Mouse (Mus musculus): Measurements from ENCODE around the gene Gm20388. TPM values are rescaled to one million over a fixed set of nuclear protein-coding genes. Genes with fewer than 3 reads are reported as not detected.

Gm20388 gene
- polyA plus RNA-seq, 1 experiment = 18.7 TPM

- peak within 1 kb of the TSS; percentile 85 for H3K27ac ChIP-seq (ENCODE audit: insufficient read depth, low read length)
Measured at GRCm38 (mm10) chr8:123477737-123478258, 3567.2 kb downstream of the Gm20388 start, which contains the start of gene Afg3l1. Gene Afg3l1 (plus strand): TSS chr8:123477903.

GRCm38 (mm10) chr8:123478456-123479218 is 3568.0 kb downstream of the Gm20388 start:
- DNase-seq = peak in 1 of 2 experiments; percentile 24
- TF ChIP-seq POLR2A (IDR thresholded peaks at IDR 0.05; ENCODE audit: borderline replicate concordance, insufficient read depth, low read length) = no peak
- TF ChIP-seq CTCF (IDR thresholded peaks at IDR 0.05; ENCODE audit: borderline replicate concordance, insufficient read depth, low read depth, low read length) = no peak
- WGBS = 26% methylated on average over 16 of the region's 16 CpGs
- Histone ChIP-seq H3K27me3 (ENCODE audit: control insufficient read depth, insufficient read depth, low read length) (no peaks in the 10 kb centered on the region), H3K4me1 (ENCODE audit: control insufficient read depth, insufficient read depth, low read length) (peaks cover 10% of the 10 kb centered on the region; the same call in 1 of the 2 replicates), H3K27ac (ENCODE audit: insufficient read depth, low read length) (peak overlapping the region; percentile 85; the same call in 1 of the 2 replicates), H3K4me3 (replicated peaks; ENCODE audit: insufficient read depth, low read depth, low read length) (peak overlapping the region; percentile 92)

More at GRCm38 (mm10) chr8:123477737-123478258, 3567.2 kb downstream of the Gm20388 start, which contains the start of gene Afg3l1:
- peak; percentile 95 to 97 for DNase-seq
- peak within 1 kb of the TSS; percentile 92 for H3K4me3 ChIP-seq (replicated peaks; ENCODE audit: insufficient read depth, low read depth, low read length)
- no peak for TF ChIP-seq CTCF (IDR thresholded peaks at IDR 0.05; ENCODE audit: borderline replicate concordance, insufficient read depth, low read depth, low read length)
- TF ChIP-seq POLR2A (IDR thresholded peaks at IDR 0.05; ENCODE audit: borderline replicate concordance, insufficient read depth, low read length) = peak; percentile 74
- peaks cover 10% of the 10 kb centered on the region; the same call in 1 of the 2 replicates for H3K4me1 ChIP-seq (ENCODE audit: control insufficient read depth, insufficient read depth, low read length)
- no peaks in the 10 kb centered on the region for H3K27me3 ChIP-seq (ENCODE audit: control insufficient read depth, insufficient read depth, low read length)
- under 1% methylated on average over 58 of the region's 58 CpGs for WGBS

DNA sequence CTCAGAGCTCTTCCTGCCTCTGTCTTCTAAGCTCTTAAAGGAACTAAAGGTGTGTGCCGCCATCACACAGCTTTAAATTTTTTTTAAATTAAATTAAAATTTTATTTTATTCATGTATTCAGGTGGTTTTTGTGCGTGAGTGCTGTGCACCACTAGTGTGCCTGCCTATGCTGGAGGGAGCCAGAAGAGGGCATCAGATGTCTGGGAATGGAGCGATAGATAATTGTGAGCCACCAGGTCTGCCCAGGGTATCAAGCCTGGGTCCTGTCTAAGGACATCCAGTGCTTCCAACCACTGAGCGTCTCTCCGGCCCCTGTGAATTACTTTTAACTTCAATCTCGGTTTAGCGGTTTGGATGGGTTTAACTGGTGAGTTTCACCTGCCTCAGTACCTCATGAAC is 3572.0 kb downstream of the Gm20388 start:
- no peak for TF ChIP-seq POLR2A (IDR thresholded peaks at IDR 0.05; ENCODE audit: borderline replicate concordance, insufficient read depth, low read length)
- peak; percentile 53; the same call in 1 of the 2 replicates for TF ChIP-seq CTCF (IDR thresholded peaks at IDR 0.05; ENCODE audit: borderline replicate concordance, insufficient read depth, low read depth, low read length)
- DNase-seq = no peak
- 85% methylated on average over 7 of the region's 7 CpGs for WGBS

DNA sequence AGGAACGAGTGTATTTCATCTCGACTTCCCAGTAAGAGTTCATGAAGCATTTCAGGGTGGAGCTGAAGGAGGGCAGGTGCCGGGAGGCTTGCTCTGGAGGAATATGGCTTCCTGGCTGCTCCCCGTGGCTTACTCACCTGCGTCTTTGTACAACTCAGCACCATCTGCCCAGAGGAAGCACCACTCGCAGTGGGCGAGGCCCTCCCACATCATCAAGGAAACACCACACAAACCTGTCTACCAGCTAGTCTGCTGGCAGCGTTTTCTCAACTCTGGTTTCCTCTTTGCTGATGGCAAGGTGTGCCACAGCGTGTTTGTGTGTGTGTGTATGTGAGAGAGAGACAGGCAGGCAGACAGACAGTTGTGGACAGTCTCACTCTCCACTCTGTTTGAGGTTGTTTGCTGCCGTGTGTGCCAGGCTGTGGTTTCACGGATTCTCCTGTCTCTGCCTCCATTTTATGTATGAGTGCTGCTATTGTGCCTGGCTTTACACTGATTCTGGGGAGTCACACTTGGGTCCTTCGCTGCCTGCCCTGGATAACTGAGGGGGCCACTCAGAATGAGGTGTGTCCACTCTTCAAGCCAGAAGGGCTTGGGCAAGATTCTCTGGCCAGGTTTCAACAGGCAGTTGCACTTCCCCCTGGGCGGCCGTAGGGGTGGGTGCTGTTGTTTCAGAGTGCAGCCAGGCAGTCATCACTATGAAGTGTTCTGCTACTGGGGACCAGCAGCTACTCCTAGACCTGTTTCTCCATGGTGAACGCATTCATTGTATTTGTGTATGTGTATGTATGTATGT is 3580.8 kb downstream of the Gm20388 start:
- H3K4me1 ChIP-seq (ENCODE audit: control insufficient read depth, insufficient read depth, low read length) = no peaks in the 10 kb centered on the region
- 87% methylated on average over 15 of the region's 15 CpGs for WGBS
- TF ChIP-seq CTCF (IDR thresholded peaks at IDR 0.05; ENCODE audit: borderline replicate concordance, insufficient read depth, low read depth, low read length) (no peak), POLR2A (IDR thresholded peaks at IDR 0.05; ENCODE audit: borderline replicate concordance, insufficient read depth, low read length) (no peak)
- DNase-seq = no peak
- no peaks in the 10 kb centered on the region for H3K27me3 ChIP-seq (ENCODE audit: control insufficient read depth, insufficient read depth, low read length)
- H3K4me3 ChIP-seq (replicated peaks; ENCODE audit: insufficient read depth, low read depth, low read length) = no peak overlapping the region
- no peak overlapping the region for H3K27ac ChIP-seq (ENCODE audit: insufficient read depth, low read length)

More for the DNA sequence above, 3572.0 kb downstream of the Gm20388 start:
- Histone ChIP-seq H3K4me1 (ENCODE audit: control insufficient read depth, insufficient read depth, low read length) (peaks cover 6% of the 10 kb centered on the region; the same call in 1 of the 2 replicates), H3K4me3 (replicated peaks; ENCODE audit: insufficient read depth, low read depth, low read length) (no peak overlapping the region), H3K27ac (ENCODE audit: insufficient read depth, low read length) (no peak overlapping the region), H3K27me3 (ENCODE audit: control insufficient read depth, insufficient read depth, low read length) (no peaks in the 10 kb centered on the region)

DNA sequence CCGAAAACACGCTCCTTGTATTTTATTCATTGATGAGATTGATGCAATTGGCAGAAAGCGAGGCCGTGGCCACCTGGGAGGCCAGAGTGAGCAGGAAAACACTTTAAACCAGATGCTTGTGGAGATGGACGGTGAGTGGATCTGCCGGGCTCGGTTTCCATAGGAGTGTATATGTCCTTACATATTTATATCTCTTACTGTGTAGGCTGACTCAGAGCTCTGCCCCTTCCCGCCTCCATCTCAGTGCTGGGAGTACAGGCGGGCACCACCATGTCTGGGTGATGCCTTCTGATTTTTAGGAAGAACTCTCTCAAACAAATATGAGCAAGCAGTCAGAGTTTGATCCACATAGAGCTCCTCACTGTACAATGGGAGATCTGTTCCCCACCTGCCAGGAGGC is 3582.3 kb downstream of the Gm20388 start:
- Histone ChIP-seq H3K27ac (ENCODE audit: insufficient read depth, low read length) (no peak overlapping the region), H3K4me1 (ENCODE audit: control insufficient read depth, insufficient read depth, low read length) (no peaks in the 10 kb centered on the region), H3K4me3 (replicated peaks; ENCODE audit: insufficient read depth, low read depth, low read length) (no peak overlapping the region), H3K27me3 (ENCODE audit: control insufficient read depth, insufficient read depth, low read length) (no peaks in the 10 kb centered on the region)
- WGBS = 95% methylated on average over 9 of the region's 9 CpGs
- no peak for DNase-seq
- no peak for TF ChIP-seq CTCF (IDR thresholded peaks at IDR 0.05; ENCODE audit: borderline replicate concordance, insufficient read depth, low read depth, low read length)
- no peak for TF ChIP-seq POLR2A (IDR thresholded peaks at IDR 0.05; ENCODE audit: borderline replicate concordance, insufficient read depth, low read length)

- no peak overlapping the region for H3K27ac ChIP-seq (ENCODE audit: insufficient read depth, low read length)
- DNase-seq = no peak
- no peak for TF ChIP-seq POLR2A (IDR thresholded peaks at IDR 0.05; ENCODE audit: borderline replicate concordance, insufficient read depth, low read length)
- 0 out of 2 replicates have a peak, but pooled peaks have one; percentile 6 for TF ChIP-seq CTCF (IDR thresholded peaks at IDR 0.05; ENCODE audit: borderline replicate concordance, insufficient read depth, low read depth, low read length)
- H3K4me3 ChIP-seq (replicated peaks; ENCODE audit: insufficient read depth, low read depth, low read length) = no peak overlapping the region
- peaks cover 15% of the 10 kb centered on the region for H3K4me1 ChIP-seq (ENCODE audit: control insufficient read depth, insufficient read depth, low read length)
- H3K27me3 ChIP-seq (ENCODE audit: control insufficient read depth, insufficient read depth, low read length) = no peaks in the 10 kb centered on the region
- WGBS = 84% methylated on average over 4 of the region's 4 CpGs
Measured at GRCm38 (mm10) chr8:123497699-123498098, 3587.1 kb downstream of the Gm20388 start.

DNA sequence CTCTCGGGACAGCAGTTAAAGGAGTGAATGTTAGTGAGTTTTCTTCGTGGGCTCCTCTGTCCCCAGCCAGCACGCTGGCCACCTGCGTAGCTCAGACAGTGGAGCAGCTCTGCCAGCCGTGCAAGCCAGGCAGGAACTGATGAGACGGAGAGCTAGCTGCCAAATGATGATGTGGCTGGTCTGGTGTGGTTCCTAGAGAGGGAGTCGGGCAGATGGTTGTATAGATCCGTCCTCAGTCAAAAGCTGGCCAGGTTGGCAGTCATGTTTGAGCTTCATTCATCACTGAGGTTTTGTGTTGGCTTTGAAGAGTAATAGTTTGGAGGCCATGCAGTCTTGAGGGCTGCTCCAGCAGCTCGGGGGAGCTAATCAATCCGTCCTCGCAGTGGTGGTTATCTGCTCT is 3588.3 kb downstream of the Gm20388 start:
- Histone ChIP-seq H3K4me1 (ENCODE audit: control insufficient read depth, insufficient read depth, low read length) (peaks cover 15% of the 10 kb centered on the region), H3K27ac (ENCODE audit: insufficient read depth, low read length) (no peak overlapping the region), H3K27me3 (ENCODE audit: control insufficient read depth, insufficient read depth, low read length) (no peaks in the 10 kb centered on the region), H3K4me3 (replicated peaks; ENCODE audit: insufficient read depth, low read depth, low read length) (no peak overlapping the region)
- no peak for TF ChIP-seq POLR2A (IDR thresholded peaks at IDR 0.05; ENCODE audit: borderline replicate concordance, insufficient read depth, low read length)
- TF ChIP-seq CTCF (IDR thresholded peaks at IDR 0.05; ENCODE audit: borderline replicate concordance, insufficient read depth, low read depth, low read length) = no peak
- 14% methylated on average over 11 of the region's 11 CpGs for WGBS
- peak in 1 of 2 experiments; percentile 57 for DNase-seq
